Mouse (Mus musculus) MEL (cell line): ENCODE results near the gene Maea.

Source experiments
- BHLHE40 ChIP-seq: IDR thresholded peaks from 2 replicates; pipeline ENCODE4 v1.6.1; 2012; ENCODE audit warnings: low read depth, mild to moderate bottlenecking, inconsistent platforms, low read length, improper control_type of control experiment, borderline replicate concordance
- CTCF ChIP-seq, 3 experiments: IDR thresholded peaks in 2 of 3; conservative IDR thresholded peaks in 1 of 3; 2 replicates each; pipeline ENCODE4 v1.5.1; 2011 to 2012; ENCODE audit warnings: low read length in 3 of 3, low read depth in 2 of 3, mild to moderate bottlenecking in 2 of 3, improper control_type of control experiment in 1 of 3, inconsistent platforms in 1 of 3, mixed read lengths in 1 of 3, moderate library complexity in 1 of 3; ENCODE audit not compliant: control insufficient read depth in 1 of 3, insufficient read depth in 1 of 3, poor library complexity in 1 of 3, severe bottlenecking in 1 of 3
- EP300 ChIP-seq, 2 experiments: IDR thresholded peaks; 2 replicates each; pipeline ENCODE4 v1.6.1; 2011; ENCODE audit warnings: improper control_type of control experiment in 2 of 2, low read length in 2 of 2, low read depth in 1 of 2, mild to moderate bottlenecking in 1 of 2
- KAT2A ChIP-seq: conservative IDR thresholded peaks from 2 replicates; pipeline ENCODE4 v1.6.1; 2012; ENCODE audit warnings: low read depth, low read length, improper control_type of control experiment, inconsistent platforms
- MAFK ChIP-seq: IDR thresholded peaks from 2 replicates; pipeline ENCODE4 v1.6.1; 2011; ENCODE audit warnings: low read depth, mild to moderate bottlenecking, low read length, improper control_type of control experiment, borderline replicate concordance
- MAX ChIP-seq: IDR thresholded peaks from 2 replicates; pipeline ENCODE4 v1.6.1; 2011; ENCODE audit warnings: low read length, improper control_type of control experiment
- MAZ ChIP-seq: IDR thresholded peaks from 2 replicates; pipeline ENCODE4 v1.6.1; 2012; ENCODE audit warnings: low read depth, mild to moderate bottlenecking, inconsistent platforms, low read length, improper control_type of control experiment
- MEF2A ChIP-seq: IDR thresholded peaks from 2 replicates; pipeline ENCODE4 v1.6.1; 2014; ENCODE audit warnings: low read depth, mild to moderate bottlenecking, inconsistent platforms, low read length, improper control_type of control experiment; ENCODE audit not compliant: poor library complexity, insufficient replicate concordance, severe bottlenecking; ENCODE audit errors: extremely low read depth
- POLR2A ChIP-seq, 2 experiments: IDR thresholded peaks; 2 replicates each; pipeline ENCODE4 v1.6.1; 2011 to 2012; ENCODE audit warnings: low read length in 2 of 2, mild to moderate bottlenecking in 2 of 2, control low read depth in 1 of 2, improper control_type of control experiment in 1 of 2, low read depth in 1 of 2, moderate library complexity in 1 of 2; ENCODE audit not compliant: control insufficient read depth in 1 of 2, insufficient read depth in 1 of 2, poor library complexity in 1 of 2
- TBP ChIP-seq: IDR thresholded peaks from 2 replicates; pipeline ENCODE4 v1.8.0; 2011; ENCODE audit warnings: low read depth, low read length, improper control_type of control experiment
- USF2 ChIP-seq, 2 experiments: IDR thresholded peaks; 2 replicates each; pipeline ENCODE4 v1.6.1; 2011 to 2012; ENCODE audit warnings: improper control_type of control experiment in 2 of 2, low read length in 2 of 2, borderline replicate concordance in 1 of 2, inconsistent platforms in 1 of 2, low read depth in 1 of 2, mild to moderate bottlenecking in 1 of 2; ENCODE audit not compliant: insufficient read depth in 1 of 2
- ZC3H11A ChIP-seq: IDR thresholded peaks from 2 replicates; pipeline ENCODE4 v1.6.1; 2012; ENCODE audit warnings: low read depth, mild to moderate bottlenecking, inconsistent platforms, low read length, improper control_type of control experiment
- ZNF384 ChIP-seq: IDR thresholded peaks from 2 replicates; pipeline ENCODE4 v1.6.1; 2012; ENCODE audit warnings: low read depth, mild to moderate bottlenecking, inconsistent platforms, low read length, improper control_type of control experiment

- TF ChIP-seq MEF2A (no peak), CTCF (IDR thresholded peaks at IDR 0.05 in 2 of 3, conservative IDR thresholded peaks at IDR 0.05 in 1 of 3; ENCODE audit: control insufficient read depth in 1 of 3, insufficient read depth in 1 of 3, low read depth in 2 of 3, low read length in 3 of 3, poor library complexity in 1 of 3, severe bottlenecking in 1 of 3) (no peak), ZC3H11A (no peak), USF2 (IDR thresholded peaks at IDR 0.05; ENCODE audit: borderline replicate concordance in 1 of 2, insufficient read depth in 1 of 2, low read depth in 1 of 2, low read length in 2 of 2) (no peak), KAT2A (no peak), EP300 (IDR thresholded peaks at IDR 0.05; ENCODE audit: low read depth in 1 of 2, low read length in 2 of 2) (no peak), MAX (no peak), MAFK (no peak), POLR2A (IDR thresholded peaks at IDR 0.05; ENCODE audit: control insufficient read depth in 1 of 2, insufficient read depth in 1 of 2, low read depth in 1 of 2, low read length in 2 of 2, poor library complexity in 1 of 2) (no peak), MAZ (no peak), BHLHE40 (no peak), ZNF384 (no peak), TBP (no peak)
Measured at GRCm38 (mm10) chr5:33337206-33337605, 1.9 kb downstream of the Maea start.
